Mouse (Mus musculus): ENCODE measurements at regions not wholly inside any gene's neighbourhood (a gene's known extent, or its start where the extent isn't known, plus 50 kb on each side); places are given as distances from the start of the nearest gene placed in this dataset.
"Not testable (repeated sequence)": the region's sequence is repeated elsewhere in the genome, so short reads cannot be mapped to it uniquely, and the experiment has no call there.

GRCm38 (mm10) chr3:6883401-6883800 lies 263.2 kb upstream of the 1700008P02Rik start:
- no peak for DNase-seq (ENCODE audit: low spot score in 2 of 2)

DNA sequence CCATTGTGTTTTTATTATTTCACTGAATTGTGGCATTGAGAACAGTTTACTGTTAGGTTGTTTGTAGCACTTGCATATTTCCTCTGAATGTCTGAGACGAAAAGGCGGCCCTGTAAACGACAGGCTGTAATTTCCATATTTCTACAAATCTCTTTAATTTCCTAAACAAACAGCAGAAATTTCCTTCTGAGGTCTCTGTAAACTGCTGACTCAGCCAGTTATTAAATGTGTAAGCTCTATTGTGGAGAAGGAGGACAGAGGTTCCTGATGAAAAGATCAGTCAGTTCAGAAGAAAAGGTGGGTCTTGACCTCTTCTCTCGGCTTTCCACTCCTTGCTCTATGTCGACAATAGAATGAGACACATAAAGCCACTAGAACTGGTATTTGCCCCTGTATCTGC lies 256.0 kb upstream of the 1700008P02Rik start:
- no peak for DNase-seq (ENCODE audit: low spot score in 2 of 2)

- DNase-seq (ENCODE audit: low spot score in 2 of 2): no peak
These were observed 251.9 kb upstream of the 1700008P02Rik start for GRCm38 (mm10) chr3:6872170-6872569.

GRCm38 (mm10) chr3:6871752-6872151 lies 251.5 kb upstream of the 1700008P02Rik start:
- no peak for DNase-seq (ENCODE audit: low spot score in 2 of 2)

GRCm38 (mm10) chr3:6866148-6866483 lies 245.9 kb upstream of the 1700008P02Rik start:
- DNase-seq (ENCODE audit: low spot score in 2 of 2): no peak

DNA sequence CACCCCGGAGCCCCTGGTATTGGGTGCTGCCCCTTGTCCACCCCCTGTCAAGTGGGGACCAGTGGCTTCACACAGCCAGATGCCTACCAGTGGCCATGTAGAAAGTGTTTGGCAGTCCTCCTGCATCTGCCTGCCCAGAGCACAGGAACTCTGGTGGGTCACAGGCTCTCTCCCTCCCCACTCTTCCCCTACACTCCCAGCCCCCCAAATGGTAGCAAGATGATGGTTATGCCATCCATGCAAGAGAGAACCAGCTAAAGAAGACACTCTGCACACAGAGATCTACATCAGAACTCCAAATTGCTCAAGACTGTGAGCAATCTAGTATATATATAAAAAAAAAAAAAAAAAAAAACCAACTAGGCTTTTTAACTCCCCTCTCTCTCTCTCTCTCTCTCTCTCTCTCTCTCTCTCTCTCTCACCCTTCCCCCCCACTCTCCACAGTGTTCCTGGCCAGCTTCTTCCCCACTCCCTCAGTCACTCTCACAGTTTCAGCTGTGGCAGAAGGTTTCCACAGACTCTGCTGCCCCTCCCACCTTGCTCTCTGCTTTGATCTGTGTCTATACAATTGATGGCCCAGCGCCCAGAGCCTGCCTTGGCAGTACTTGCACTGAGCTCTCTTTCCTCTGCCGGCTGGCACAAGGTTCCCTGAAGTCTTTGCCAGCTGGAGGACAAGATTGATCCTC lies 245.4 kb upstream of the 1700008P02Rik start:
- DNase-seq (ENCODE audit: low spot score in 2 of 2): peak; percentile 40 to 55

DNA sequence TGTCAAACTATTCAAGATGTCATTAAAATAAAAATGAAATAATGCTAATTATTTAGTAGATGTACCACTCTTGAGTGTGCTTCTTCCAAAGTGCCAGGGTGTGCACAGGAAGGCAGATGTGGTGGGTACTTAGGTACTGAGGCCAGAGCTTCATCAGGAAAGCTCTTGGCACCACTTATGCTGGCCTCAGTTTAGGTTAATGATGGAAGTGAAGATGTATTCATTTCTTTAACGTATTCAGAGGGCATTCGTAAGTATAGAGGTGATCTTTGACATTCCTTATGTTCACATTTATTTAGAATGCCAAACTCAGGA lies 239.6 kb upstream of the 1700008P02Rik start:
- no peak for DNase-seq (ENCODE audit: low spot score in 2 of 2)

- DNase-seq (ENCODE audit: low spot score in 2 of 2): no peak
These were observed 239.0 kb upstream of the 1700008P02Rik start for GRCm38 (mm10) chr3:6858982-6859865.

DNA sequence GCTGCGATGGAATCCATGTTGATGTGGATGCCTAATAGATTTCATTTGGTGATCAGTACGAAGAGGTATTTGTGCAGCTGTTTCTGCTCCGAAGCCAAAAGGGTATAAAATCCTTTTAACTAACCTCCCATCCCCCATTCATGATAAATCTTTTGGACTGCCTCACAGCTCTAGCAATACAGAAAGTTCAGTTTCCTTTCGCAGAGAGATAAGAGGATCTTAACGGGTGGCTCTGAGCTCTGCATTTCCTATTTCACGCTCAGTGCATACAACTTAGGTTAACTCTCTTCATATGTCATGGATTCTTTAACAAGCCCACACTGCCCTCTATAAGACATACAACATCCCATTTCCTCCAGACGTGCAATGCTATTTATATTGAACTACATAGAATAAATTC lies 199.1 kb upstream of the 1700008P02Rik start:
- no peak for DNase-seq (ENCODE audit: low spot score in 2 of 2)

- no peak for DNase-seq (ENCODE audit: low spot score in 2 of 2)
These were observed 192.1 kb upstream of the 1700008P02Rik start for GRCm38 (mm10) chr3:6812346-6812745.

DNA sequence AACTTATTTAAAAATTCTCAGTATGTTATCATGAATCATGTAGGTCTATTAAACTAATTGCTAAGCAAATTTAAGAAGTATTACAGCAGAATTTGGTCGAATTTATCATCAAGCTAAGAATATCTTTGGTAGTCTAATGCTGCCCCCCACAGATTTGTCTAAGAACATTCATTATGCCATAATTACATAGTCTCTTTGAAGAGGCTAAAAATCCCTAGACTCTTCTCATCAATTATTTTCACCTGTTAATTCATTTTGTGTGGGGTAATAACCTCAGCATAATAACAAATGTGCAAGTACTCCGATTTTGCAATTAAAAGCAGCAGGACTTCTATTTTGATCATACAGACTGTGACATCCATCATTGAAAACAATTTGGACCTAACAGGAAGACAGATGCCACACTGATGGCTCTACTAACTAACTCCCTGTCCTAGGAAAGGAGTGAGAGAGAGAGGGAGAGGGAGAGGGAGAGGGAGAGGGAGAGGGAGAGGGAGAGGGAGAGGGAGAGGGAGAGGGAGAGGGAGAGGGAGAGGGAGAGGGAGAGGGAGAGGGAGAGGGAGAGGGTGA lies 189.2 kb upstream of the 1700008P02Rik start:
- DNase-seq (ENCODE audit: low spot score in 2 of 2): no peak

DNA sequence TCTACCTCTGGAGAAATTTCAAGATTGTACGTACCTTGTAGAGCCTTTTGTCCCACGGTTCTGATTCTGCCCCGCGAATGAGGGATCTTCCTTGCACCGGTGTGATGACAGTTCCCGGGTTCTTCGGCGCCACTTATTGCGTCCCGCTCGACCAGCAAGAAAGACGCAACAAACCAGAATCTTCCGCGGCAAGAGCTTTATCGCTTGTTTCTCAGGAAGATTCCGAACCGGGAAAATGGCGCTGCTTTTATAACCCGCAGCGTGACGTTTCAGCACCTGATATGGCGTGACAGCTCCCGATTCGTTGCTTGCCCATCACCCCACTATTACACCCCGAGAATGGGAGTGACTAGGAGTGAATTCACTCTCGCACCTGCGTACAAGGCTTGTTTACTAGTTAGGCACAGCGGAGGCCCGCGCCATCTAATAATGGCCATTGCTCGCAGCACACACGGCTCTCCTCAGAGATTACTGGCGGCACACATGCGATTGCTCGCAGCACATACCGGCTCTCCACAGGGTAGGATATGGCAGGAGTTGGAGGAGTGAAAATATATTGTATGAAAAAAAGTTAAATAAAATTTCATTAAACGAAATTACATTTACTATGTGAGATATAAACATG lies 180.0 kb upstream of the 1700008P02Rik start:
- not testable (repeated sequence) for DNase-seq (ENCODE audit: low spot score in 2 of 2)

DNA sequence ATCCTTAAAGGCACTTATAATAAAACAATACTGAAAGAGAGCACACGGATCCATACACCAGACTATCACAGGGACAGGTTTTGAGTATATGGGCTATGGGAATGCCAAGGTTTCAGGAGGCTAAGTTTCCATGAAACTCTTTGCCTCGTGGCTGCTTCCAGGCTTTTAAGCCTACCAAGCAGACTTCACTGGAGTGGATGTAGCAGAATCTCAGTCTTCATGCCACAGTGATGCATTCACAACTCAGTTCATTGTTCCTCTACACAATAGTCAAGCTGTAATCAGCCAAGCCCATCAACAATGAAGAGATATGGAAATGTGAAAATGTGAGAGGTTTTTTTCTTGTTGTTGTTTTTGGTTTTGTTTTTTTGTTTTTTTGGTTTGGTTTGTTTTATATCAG lies 148.3 kb upstream of the 1700008P02Rik start:
- DNase-seq (ENCODE audit: low spot score in 2 of 2): no peak

DNA sequence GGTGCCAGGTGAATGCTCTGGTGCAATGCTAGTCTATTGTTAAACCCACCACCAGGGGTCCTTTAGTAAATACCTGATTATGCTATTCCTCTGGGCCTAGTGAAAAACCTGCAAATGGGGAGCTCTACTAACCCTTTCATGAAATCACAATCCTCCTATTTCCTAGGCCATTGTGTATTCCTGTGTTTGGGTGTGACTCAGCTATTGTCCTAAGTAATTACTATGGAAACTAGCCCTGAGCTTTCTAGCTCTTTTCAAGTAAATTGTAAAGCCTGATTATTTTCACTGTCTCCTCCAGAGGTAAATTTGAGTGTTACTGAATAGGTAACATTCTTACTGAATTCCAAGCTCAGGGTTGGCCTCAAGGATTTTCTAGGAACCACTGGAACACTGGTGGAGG lies 147.8 kb upstream of the 1700008P02Rik start:
- DNase-seq (ENCODE audit: low spot score in 2 of 2): not testable (repeated sequence)

GRCm38 (mm10) chr3:6759172-6759571 lies 138.9 kb upstream of the 1700008P02Rik start:
- no peak for DNase-seq (ENCODE audit: low spot score in 2 of 2)

DNA sequence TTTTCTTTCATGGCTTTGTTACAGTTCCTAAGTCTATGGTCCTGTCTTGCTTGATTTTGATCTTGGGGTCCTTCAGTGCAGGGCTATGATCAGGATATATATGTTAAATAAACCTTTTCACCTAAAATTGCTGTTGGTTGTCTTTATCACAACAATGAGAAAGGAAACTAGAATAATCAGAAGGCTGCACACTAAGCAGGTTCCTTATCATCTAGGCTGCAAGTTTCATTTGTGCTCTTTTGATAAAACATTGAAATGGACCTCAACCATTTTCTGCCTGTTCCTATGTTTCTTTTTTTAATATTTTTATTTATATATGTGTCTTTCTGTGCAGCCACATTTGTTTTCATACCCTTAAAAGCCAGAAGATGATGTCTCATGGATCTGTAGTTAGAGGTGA lies 137.3 kb upstream of the 1700008P02Rik start:
- no peak for DNase-seq (ENCODE audit: low spot score in 2 of 2)

- not testable (repeated sequence) for DNase-seq (ENCODE audit: low spot score in 2 of 2)
These were observed 130.5 kb upstream of the 1700008P02Rik start for GRCm38 (mm10) chr3:6750746-6751145.

DNA sequence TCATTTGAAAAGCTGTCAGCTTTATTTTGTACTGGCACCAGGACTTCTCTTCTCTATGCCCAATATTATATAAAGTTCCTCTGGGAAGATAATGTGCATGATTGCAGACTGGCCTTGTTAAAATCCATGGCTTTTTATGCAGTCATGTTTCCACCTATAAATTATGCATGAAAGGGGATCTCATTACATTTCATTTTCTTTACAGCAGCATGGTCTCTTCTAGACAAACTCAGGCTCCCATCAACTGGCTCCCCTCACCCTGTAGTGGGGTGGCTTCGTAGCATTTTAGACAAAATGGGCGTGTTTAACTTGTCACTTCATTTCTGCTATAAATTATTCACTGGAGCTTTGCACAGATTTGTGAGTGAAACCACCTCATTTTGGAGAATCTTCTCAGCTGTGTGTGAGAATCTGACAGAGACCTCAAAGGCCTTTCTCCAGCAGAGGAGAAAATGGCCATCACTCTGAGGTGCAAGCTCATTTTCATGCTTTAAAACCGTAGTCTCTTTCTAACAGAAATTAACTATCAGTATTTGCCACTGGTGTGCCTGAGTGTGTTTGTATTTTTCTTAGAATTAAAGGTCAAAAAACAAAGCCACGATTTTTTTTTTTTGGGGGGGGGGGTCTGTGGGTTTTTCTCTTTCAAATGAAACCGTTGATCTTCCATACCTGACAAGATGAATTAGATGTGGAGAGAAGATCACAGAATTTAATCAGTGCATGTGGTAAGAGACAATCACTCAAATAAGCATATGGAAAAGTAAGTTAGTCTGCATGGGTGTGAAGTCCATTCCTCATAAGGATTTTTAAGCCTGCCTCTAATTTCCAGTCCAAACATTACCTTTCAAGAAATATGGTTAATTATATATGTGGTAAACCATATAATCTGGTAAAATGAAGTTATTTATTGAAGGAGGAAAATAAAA lies 111.4 kb upstream of the 1700008P02Rik start:
- no peak for DNase-seq (ENCODE audit: low spot score in 2 of 2)

GRCm38 (mm10) chr3:6730066-6730465 lies 109.8 kb upstream of the 1700008P02Rik start:
- DNase-seq (ENCODE audit: low spot score in 2 of 2): no peak

- no peak for DNase-seq (ENCODE audit: low spot score in 2 of 2)
These were observed 63.4 kb upstream of the 1700008P02Rik start for GRCm38 (mm10) chr3:6683679-6684078.

GRCm38 (mm10) chr3:6681411-6681810 lies 61.2 kb upstream of the 1700008P02Rik start:
- DNase-seq (ENCODE audit: low spot score in 2 of 2): no peak
